Mouse (Mus musculus) lung, postnatal 0 days (tissue): ENCODE results near the gene Gpc3.

ENCODE experiments used
- CTCF ChIP-seq: IDR thresholded peaks from 2 replicates; pipeline ENCODE4 v1.5.1; 2016; ENCODE audit warnings: antibody characterized with exemption, mild to moderate bottlenecking
- EP300 ChIP-seq: IDR thresholded peaks from 2 replicates; pipeline ENCODE4 v1.6.1; 2016; ENCODE audit warnings: antibody characterized with exemption, mild to moderate bottlenecking, control low read depth

- no peak for TF ChIP-seq CTCF
- TF ChIP-seq EP300, result no peak
Observed at GRCm38 (mm10) chrX:52626963-52627716, 13.4 kb upstream of the Gpc3 start.
